In genomic region chr17:84751630-84752191, GRCm38 (mm10) we compare ENCODE assay signal across 18 mouse cellular contexts. TPM values are rescaled to one million over a fixed set of nuclear protein-coding genes. Genes with fewer than 3 reads are reported as not detected.
DNase-seq lines count a peak whose midpoint lies in the region; ATAC-seq and TF ChIP-seq lines count a peak whose summit lies in the region.
"Had no signal": no experiment of that assay in that cellular context is flagged by ENCODE, and none has a peak within 500 bp of the region (broad histone marks: within the 10 kb centered on the region; RNA-seq: fewer than 3 reads in every experiment).

No protein-coding gene starts in this region.

- H3K4me3 ChIP-seq in hindbrain, embryonic 11.5 days (ENCODE audit: low read depth, low read length), result no peak overlapping the region
- H3K4me3 ChIP-seq in hindbrain, postnatal 0 days (ENCODE audit: low read length), result no peak overlapping the region
- H3K4me3 ChIP-seq in midbrain, embryonic 11.5 days (ENCODE audit: low read depth, low read length), result no peak overlapping the region
- H3K4me3 ChIP-seq in midbrain, embryonic 10.5 days, result no peak overlapping the region
- H3K4me3 ChIP-seq in forebrain, embryonic 16.5 days (replicated peaks; ENCODE audit: low read length), result no peak overlapping the region
- no peak overlapping the region for H3K4me3 ChIP-seq in midbrain, embryonic 16.5 days (ENCODE audit: low read depth, low read length)
- H3K4me3 ChIP-seq: embryonic facial prominence, embryonic 13.5 days; heart, embryonic 13.5 days; hindbrain, embryonic 15.5 days; megakaryocyte, embryonic 14.5 days had no signal

- 65% methylated on average over 8 of the region's 8 CpGs for WGBS in hindbrain, embryonic 11.5 days
- WGBS in hindbrain, postnatal 0 days, result 50% methylated on average over 8 of the region's 8 CpGs
- WGBS in midbrain, embryonic 11.5 days, result 71% methylated on average over 8 of the region's 8 CpGs
- 86% methylated on average over 8 of the region's 8 CpGs for WGBS in midbrain, embryonic 10.5 days
- 33% methylated on average over 8 of the region's 8 CpGs for WGBS in forebrain, embryonic 16.5 days
- WGBS in midbrain, embryonic 16.5 days, result 38% methylated on average over 8 of the region's 8 CpGs

- no peaks in the 10 kb centered on the region for H3K36me3 ChIP-seq in hindbrain, embryonic 11.5 days (ENCODE audit: control insufficient read depth, insufficient read depth, low read length)
- no peaks in the 10 kb centered on the region for H3K36me3 ChIP-seq in hindbrain, postnatal 0 days (ENCODE audit: insufficient read depth, low read length)
- no peaks in the 10 kb centered on the region for H3K36me3 ChIP-seq in midbrain, embryonic 11.5 days (ENCODE audit: control insufficient read depth, insufficient read depth, low read length)
- peaks cover 47% of the 10 kb centered on the region for H3K36me3 ChIP-seq in midbrain, embryonic 10.5 days
- 0 out of 2 replicates have a peak, but pooled peaks cover 3% of the 10 kb centered on the region for H3K36me3 ChIP-seq in forebrain, embryonic 16.5 days (ENCODE audit: control insufficient read depth, insufficient read depth)
- H3K36me3 ChIP-seq in midbrain, embryonic 16.5 days (ENCODE audit: control insufficient read depth, insufficient read depth, low read length), result 0 out of 2 replicates have a peak, but pooled peaks cover 2% of the 10 kb centered on the region

- no peak for DNase-seq in hindbrain, embryonic 11.5 days (ENCODE audit: low spot score)
- no peak for DNase-seq in hindbrain, postnatal 0 days (ENCODE audit: low spot score)
- DNase-seq in midbrain, embryonic 11.5 days (ENCODE audit: low spot score, missing footprints), result no peak
- no peak for DNase-seq in midbrain, embryonic 10.5 days (ENCODE audit: low spot score)
- DNase-seq in adrenal gland, postnatal 36 days, result no peak
- no peak for DNase-seq in urinary bladder, adult 2 months (ENCODE audit: low spot score)
- DNase-seq: adrenal gland, postnatal 14 days; B cell, adult 2 months; cerebellum, adult 8-10 months; kidney, adult 9 months; lung, postnatal 10 days had no signal

- ATAC-seq in hindbrain, embryonic 11.5 days (ENCODE audit: low FRiP score), result peak; percentile 59
- ATAC-seq in hindbrain, postnatal 0 days, result no peak
- ATAC-seq in midbrain, embryonic 11.5 days (ENCODE audit: low FRiP score), result peak; percentile 79
- ATAC-seq in forebrain, embryonic 16.5 days, result peak; percentile 18; the same call in 1 of the 2 replicates
- 0 out of 2 replicates have a peak, but pooled peaks have one; percentile 26 for ATAC-seq in midbrain, embryonic 16.5 days
- ATAC-seq: activated CD4-positive, CD25-positive, alpha-beta regulatory T cell, adult 4 months had no signal

- H3K9me3 ChIP-seq in hindbrain, embryonic 11.5 days (ENCODE audit: control insufficient read depth, low read length), result no peaks in the 10 kb centered on the region
- no peaks in the 10 kb centered on the region for H3K9me3 ChIP-seq in hindbrain, postnatal 0 days (ENCODE audit: low read length)
- no peaks in the 10 kb centered on the region for H3K9me3 ChIP-seq in midbrain, embryonic 11.5 days (ENCODE audit: control insufficient read depth, low read length)
- H3K9me3 ChIP-seq in midbrain, embryonic 10.5 days (replicated peaks), result no peaks in the 10 kb centered on the region
- H3K9me3 ChIP-seq in forebrain, embryonic 16.5 days (ENCODE audit: control insufficient read depth, low read length), result no peaks in the 10 kb centered on the region
- no peaks in the 10 kb centered on the region for H3K9me3 ChIP-seq in midbrain, embryonic 16.5 days (replicated peaks; ENCODE audit: control insufficient read depth, low read length, poor library complexity, severe bottlenecking)
- H3K9me3 ChIP-seq: embryonic facial prominence, embryonic 13.5 days; heart, embryonic 13.5 days; hindbrain, embryonic 15.5 days; megakaryocyte, embryonic 14.5 days had no signal

- H3K4me1 ChIP-seq in hindbrain, embryonic 11.5 days (replicated peaks; ENCODE audit: control insufficient read depth, insufficient read depth, low read length), result peaks cover 5% of the 10 kb centered on the region
- peaks cover 7% of the 10 kb centered on the region; the same call in 1 of the 2 replicates for H3K4me1 ChIP-seq in hindbrain, postnatal 0 days (ENCODE audit: insufficient read depth, low read length)
- peaks cover 12% of the 10 kb centered on the region for H3K4me1 ChIP-seq in midbrain, embryonic 11.5 days (ENCODE audit: control insufficient read depth, insufficient read depth, low read length)
- peaks cover 11% of the 10 kb centered on the region for H3K4me1 ChIP-seq in midbrain, embryonic 10.5 days
- peaks cover 37% of the 10 kb centered on the region for H3K4me1 ChIP-seq in forebrain, embryonic 16.5 days (replicated peaks; ENCODE audit: control insufficient read depth, insufficient read depth, low read length)
- peaks cover 17% of the 10 kb centered on the region for H3K4me1 ChIP-seq in midbrain, embryonic 16.5 days (ENCODE audit: control insufficient read depth, insufficient read depth, low read length)
- H3K4me1 ChIP-seq: megakaryocyte, embryonic 14.5 days had no signal

- TF ChIP-seq CTCF in hindbrain, postnatal 0 days (IDR thresholded peaks at IDR 0.05; ENCODE audit: low read depth), result no peak

- H3K9ac ChIP-seq in hindbrain, embryonic 11.5 days (ENCODE audit: low read depth, low read length), result no peak overlapping the region
- no peak overlapping the region for H3K9ac ChIP-seq in hindbrain, postnatal 0 days (replicated peaks; ENCODE audit: low read length)
- no peak overlapping the region for H3K9ac ChIP-seq in midbrain, embryonic 11.5 days (ENCODE audit: low read length)
- no peak overlapping the region for H3K9ac ChIP-seq in forebrain, embryonic 16.5 days (replicated peaks; ENCODE audit: low read depth, low read length)
- H3K9ac ChIP-seq in midbrain, embryonic 16.5 days (ENCODE audit: low read depth, low read length), result no peak overlapping the region
- H3K9ac ChIP-seq: embryonic facial prominence, embryonic 13.5 days; heart, embryonic 13.5 days; hindbrain, embryonic 15.5 days had no signal

- 0 out of 2 replicates have a peak overlapping the region, but pooled peaks have one; percentile 24 for H3K27ac ChIP-seq in hindbrain, embryonic 11.5 days (ENCODE audit: low read depth, low read length)
- no peak overlapping the region for H3K27ac ChIP-seq in hindbrain, postnatal 0 days
- H3K27ac ChIP-seq in midbrain, embryonic 11.5 days (ENCODE audit: low read depth, low read length), result peak overlapping the region; percentile 54; the same call in 1 of the 2 replicates
- no peak overlapping the region; the same call in 1 of the 2 replicates for H3K27ac ChIP-seq in midbrain, embryonic 10.5 days (replicated peaks)
- H3K27ac ChIP-seq in forebrain, embryonic 16.5 days (ENCODE audit: low read length), result peak overlapping the region; percentile 33; the same call in 1 of the 2 replicates
- H3K27ac ChIP-seq in midbrain, embryonic 16.5 days (ENCODE audit: low read length), result peak overlapping the region; percentile 38; the same call in 1 of the 2 replicates
- H3K27ac ChIP-seq: embryonic facial prominence, embryonic 13.5 days; hindbrain, embryonic 15.5 days had no signal

- no peak overlapping the region for H3K4me2 ChIP-seq in hindbrain, embryonic 11.5 days (replicated peaks; ENCODE audit: low read depth, low read length)
- no peak overlapping the region for H3K4me2 ChIP-seq in hindbrain, postnatal 0 days (ENCODE audit: low read depth, low read length)
- H3K4me2 ChIP-seq in midbrain, embryonic 11.5 days, result no peak overlapping the region
- no peak overlapping the region for H3K4me2 ChIP-seq in forebrain, embryonic 16.5 days (ENCODE audit: low read length)
- H3K4me2 ChIP-seq in midbrain, embryonic 16.5 days (ENCODE audit: low read length), result no peak overlapping the region
- H3K4me2 ChIP-seq: embryonic facial prominence, embryonic 13.5 days; heart, embryonic 13.5 days; hindbrain, embryonic 15.5 days had no signal

- no peaks in the 10 kb centered on the region for H3K27me3 ChIP-seq in hindbrain, embryonic 11.5 days (ENCODE audit: control insufficient read depth, insufficient read depth, low read length)
- H3K27me3 ChIP-seq in hindbrain, postnatal 0 days (ENCODE audit: insufficient read depth, low read length), result no peaks in the 10 kb centered on the region
- H3K27me3 ChIP-seq in midbrain, embryonic 11.5 days (ENCODE audit: control insufficient read depth, insufficient read depth, low read length), result no peaks in the 10 kb centered on the region
- H3K27me3 ChIP-seq in midbrain, embryonic 10.5 days (ENCODE audit: low read depth, poor library complexity, severe bottlenecking), result no peaks in the 10 kb centered on the region
- H3K27me3 ChIP-seq in forebrain, embryonic 16.5 days (replicated peaks; ENCODE audit: control insufficient read depth, insufficient read depth, low read length), result no peaks in the 10 kb centered on the region
- no peaks in the 10 kb centered on the region for H3K27me3 ChIP-seq in midbrain, embryonic 16.5 days (ENCODE audit: control insufficient read depth, insufficient read depth, low read depth, low read length)
- H3K27me3 ChIP-seq: embryonic facial prominence, embryonic 13.5 days; heart, embryonic 13.5 days; hindbrain, embryonic 15.5 days; megakaryocyte, embryonic 14.5 days had no signal

RNA-seq across cellular contexts. Expression of gene Lrpprc, which starts 38.9 kb away (rescaled TPM):
- 50.8 and 53.2 TPM in 2 replicates for polyA plus RNA-seq in hindbrain, embryonic 11.5 days (2014; fragmentation: Nextera tagmentation; extraction: Ambion mirVana)
- total RNA-seq in hindbrain, postnatal 0 days (2014; rRNA removed), result 46.1 and 47.3 TPM in 2 replicates
- polyA plus RNA-seq in hindbrain, postnatal 0 days (2015; fragmentation: Nextera tagmentation; extraction: Ambion mirVana), result 38.1 and 39.1 TPM in 2 replicates
- polyA plus RNA-seq in midbrain, embryonic 11.5 days (2014; fragmentation: Nextera tagmentation; extraction: Ambion mirVana), result 53.9 and 59.1 TPM in 2 replicates
- 49.4 and 50.4 TPM in 2 replicates for polyA plus RNA-seq in midbrain, embryonic 10.5 days (2016; fragmentation: Nextera tagmentation; extraction: Ambion mirVana)
- 46.8 and 50.6 TPM in 2 replicates for polyA plus RNA-seq in forebrain, embryonic 16.5 days (2015; fragmentation: Nextera tagmentation; extraction: Ambion mirVana)
- polyA plus RNA-seq in midbrain, embryonic 16.5 days (2015; fragmentation: Nextera tagmentation; extraction: Ambion mirVana), result 47.5 and 51.0 TPM in 2 replicates
- total RNA-seq in adrenal gland, postnatal 36 days (2021), result 10 to 100 TPM; 73.2 to 82.1 TPM
- polyA plus RNA-seq in urinary bladder, adult 2 months (2012; rRNA removed), result 24.7 and 35.5 TPM in 2 replicates

Comparison
In these comparisons a context has a peak if more than half of its experiments do, and no peak if none do; other contexts are left out.
1. H3K27ac ChIP-seq: peak in hindbrain, embryonic 11.5 days (single experiment), midbrain, embryonic 11.5 days (single experiment), forebrain, embryonic 16.5 days (single experiment) and midbrain, embryonic 16.5 days (single experiment); none in hindbrain, postnatal 0 days (single experiment) and midbrain, embryonic 10.5 days (single experiment).